Comparison of ENCODE assay signal across 8 mouse cellular contexts in the genomic region with DNA sequence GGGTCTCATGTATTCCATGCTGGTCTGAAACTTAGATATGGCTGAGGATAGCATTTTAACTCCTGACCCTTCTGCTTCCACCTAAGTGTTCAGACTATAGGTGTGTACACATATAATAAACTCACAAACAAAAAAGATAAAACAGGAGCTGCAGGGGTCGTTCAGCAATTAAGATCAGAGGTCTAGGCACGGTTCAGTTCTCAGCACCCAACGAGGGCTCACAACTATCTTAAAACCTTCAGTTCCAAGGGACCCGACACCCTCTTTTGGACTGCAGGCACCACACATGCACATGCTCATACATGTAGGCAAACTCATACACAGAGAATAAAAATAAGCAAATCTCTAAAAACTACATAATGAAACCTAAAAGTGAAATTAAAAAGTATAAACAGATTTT. TPM values are rescaled to one million over a fixed set of nuclear protein-coding genes. Genes with fewer than 3 reads are reported as not detected.
DNase-seq lines count a peak whose midpoint lies in the region; ATAC-seq lines count a peak whose summit lies in the region.

No protein-coding gene starts in this region.

- ATAC-seq in kidney, embryonic 16.5 days (ENCODE audit: low FRiP score, low TSS enrichment): no peak
- no peak for ATAC-seq in embryonic facial prominence, embryonic 11.5 days (replicated peaks; ENCODE audit: insufficient number of reproducible peaks, low FRiP score, low TSS enrichment, low read depth)
- no peak for ATAC-seq in intestine, embryonic 14.5 days (replicated peaks; ENCODE audit: low FRiP score, low TSS enrichment, low read depth)
- ATAC-seq in midbrain, embryonic 16.5 days: no peak
- no peak for ATAC-seq in inflammation-experienced regulatory T-cells, adult 6 months

- H3K9ac ChIP-seq in kidney, embryonic 16.5 days (replicated peaks; ENCODE audit: low read length): peak overlapping the region; percentile 62
- no peak overlapping the region for H3K9ac ChIP-seq in embryonic facial prominence, embryonic 11.5 days (replicated peaks; ENCODE audit: low read length)
- peak overlapping the region; percentile 62 for H3K9ac ChIP-seq in intestine, embryonic 14.5 days (ENCODE audit: low read length)
- no peak overlapping the region; the same call in 1 of the 2 replicates for H3K9ac ChIP-seq in midbrain, embryonic 16.5 days (ENCODE audit: low read depth, low read length)

- 59% methylated on average over 4 of the region's 4 CpGs for whole genome bisulfite sequencing in kidney, embryonic 16.5 days
- WGBS in embryonic facial prominence, embryonic 11.5 days: 63% methylated on average over 4 of the region's 4 CpGs
- 62% methylated on average over 4 of the region's 4 CpGs for WGBS in intestine, embryonic 14.5 days
- 65% methylated on average over 4 of the region's 4 CpGs for WGBS in midbrain, embryonic 16.5 days

- H3K4me1 ChIP-seq in kidney, embryonic 16.5 days (ENCODE audit: insufficient read depth, low read length): peaks cover 5% of the 10 kb centered on the region; the same call in 1 of the 2 replicates
- H3K4me1 ChIP-seq in embryonic facial prominence, embryonic 11.5 days (ENCODE audit: control insufficient read depth, insufficient read depth, low read length): no peaks in the 10 kb centered on the region
- peaks cover 4% of the 10 kb centered on the region for H3K4me1 ChIP-seq in intestine, embryonic 14.5 days (replicated peaks; ENCODE audit: control insufficient read depth, insufficient read depth, low read length)
- peaks cover 5% of the 10 kb centered on the region; the same call in 1 of the 2 replicates for H3K4me1 ChIP-seq in midbrain, embryonic 16.5 days (ENCODE audit: control insufficient read depth, insufficient read depth, low read length)

- H3K27ac ChIP-seq in kidney, embryonic 16.5 days (ENCODE audit: low read length): no peak overlapping the region
- H3K27ac ChIP-seq in embryonic facial prominence, embryonic 11.5 days (replicated peaks; ENCODE audit: low read depth, low read length): no peak overlapping the region
- no peak overlapping the region for H3K27ac ChIP-seq in intestine, embryonic 14.5 days (ENCODE audit: low read depth)
- H3K27ac ChIP-seq in midbrain, embryonic 16.5 days (ENCODE audit: low read length): no peak overlapping the region

- peak overlapping the region; percentile 54 for H3K4me2 ChIP-seq in kidney, embryonic 16.5 days (replicated peaks; ENCODE audit: low read depth, low read length)
- H3K4me2 ChIP-seq in embryonic facial prominence, embryonic 11.5 days (ENCODE audit: low read depth, low read length): 0 out of 2 replicates have a peak overlapping the region, but pooled peaks have one; percentile 14
- peak overlapping the region; percentile 70 for H3K4me2 ChIP-seq in intestine, embryonic 14.5 days (ENCODE audit: low read length)
- peak overlapping the region; percentile 57 for H3K4me2 ChIP-seq in midbrain, embryonic 16.5 days (ENCODE audit: low read length)

- DNase-seq in kidney, postnatal 4 days: no peak
- DNase-seq in embryonic facial prominence, embryonic 11.5 days (ENCODE audit: low spot score): no peak
- DNase-seq in intestine, embryonic 14.5 days (ENCODE audit: low spot score): no peak
- no peak for DNase-seq in frontal cortex, postnatal 10 days (ENCODE audit: low spot score in 2 of 2)
- DNase-seq in adrenal gland, adult 18-20 months (ENCODE audit: low spot score in 2 of 2): no peak

- no peaks in the 10 kb centered on the region for H3K27me3 ChIP-seq in kidney, embryonic 16.5 days (ENCODE audit: insufficient read depth, low read length)
- H3K27me3 ChIP-seq in embryonic facial prominence, embryonic 11.5 days (ENCODE audit: control insufficient read depth, insufficient read depth, low read length): no peaks in the 10 kb centered on the region
- no peaks in the 10 kb centered on the region for H3K27me3 ChIP-seq in intestine, embryonic 14.5 days (replicated peaks; ENCODE audit: control insufficient read depth, insufficient read depth, low read length)
- H3K27me3 ChIP-seq in midbrain, embryonic 16.5 days (ENCODE audit: control insufficient read depth, insufficient read depth, low read depth, low read length): no peaks in the 10 kb centered on the region

- H3K9me3 ChIP-seq in kidney, embryonic 16.5 days (ENCODE audit: low read length): no peaks in the 10 kb centered on the region
- H3K9me3 ChIP-seq in embryonic facial prominence, embryonic 11.5 days (replicated peaks; ENCODE audit: control insufficient read depth, low read length): no peaks in the 10 kb centered on the region
- H3K9me3 ChIP-seq in intestine, embryonic 14.5 days (ENCODE audit: control insufficient read depth, low read length): no peaks in the 10 kb centered on the region
- no peaks in the 10 kb centered on the region for H3K9me3 ChIP-seq in midbrain, embryonic 16.5 days (replicated peaks; ENCODE audit: control insufficient read depth, low read length, poor library complexity, severe bottlenecking)

- H3K36me3 ChIP-seq in kidney, embryonic 16.5 days (ENCODE audit: insufficient read depth, low read length): peaks cover 16% of the 10 kb centered on the region; the same call in 1 of the 2 replicates
- H3K36me3 ChIP-seq in embryonic facial prominence, embryonic 11.5 days (replicated peaks; ENCODE audit: control insufficient read depth, insufficient read depth, low read depth, low read length): no peaks in the 10 kb centered on the region
- H3K36me3 ChIP-seq in intestine, embryonic 14.5 days (ENCODE audit: control insufficient read depth, insufficient read depth, low read length): peaks cover 17% of the 10 kb centered on the region
- no peaks in the 10 kb centered on the region for H3K36me3 ChIP-seq in midbrain, embryonic 16.5 days (ENCODE audit: control insufficient read depth, insufficient read depth, low read length)

- peak overlapping the region; percentile 53 for H3K4me3 ChIP-seq in kidney, embryonic 16.5 days (ENCODE audit: low read length)
- peak overlapping the region; percentile 37; the same call in 1 of the 2 replicates for H3K4me3 ChIP-seq in embryonic facial prominence, embryonic 11.5 days (ENCODE audit: low read depth, low read length)
- H3K4me3 ChIP-seq in intestine, embryonic 14.5 days (ENCODE audit: low read depth, low read length): peak overlapping the region; percentile 55
- peak overlapping the region; percentile 55 for H3K4me3 ChIP-seq in midbrain, embryonic 16.5 days (ENCODE audit: low read depth, low read length)

RNA-seq across cellular contexts. Expression of a gene that starts 0.6 kb away (rescaled TPM):
- 18.2 and 19.2 TPM in 2 replicates for polyA plus RNA-seq in kidney, embryonic 16.5 days (2015; fragmentation: Nextera tagmentation; extraction: Ambion mirVana)
- polyA plus RNA-seq in embryonic facial prominence, embryonic 11.5 days (2014; fragmentation: Nextera tagmentation; extraction: Ambion mirVana): 26.6 and 32.7 TPM in 2 replicates
- 13.1 and 15.3 TPM in 2 replicates for polyA plus RNA-seq in intestine, embryonic 14.5 days (2014; fragmentation: Nextera tagmentation; extraction: Ambion mirVana)
- 23.0 and 27.4 TPM in 2 replicates for polyA plus RNA-seq in midbrain, embryonic 16.5 days (2015; fragmentation: Nextera tagmentation; extraction: Ambion mirVana)
- 1 to 10 TPM; 7.3 to 8.3 TPM for total RNA-seq in adrenal gland, adult 18-20 months (2021)
- polyA plus RNA-seq in inflammation-experienced regulatory T-cells, adult 6 months (2017; shearing (Covaris generic)): under 1 TPM in 2 of 3 experiments, not detected in 1; 0.12 to 0.73 TPM

RNA-seq across cellular contexts. Expression of a gene that starts 18.6 kb away (rescaled TPM):
- polyA plus RNA-seq in kidney, embryonic 16.5 days (2015; fragmentation: Nextera tagmentation; extraction: Ambion mirVana): 21.8 and 25.5 TPM in 2 replicates
- polyA plus RNA-seq in embryonic facial prominence, embryonic 11.5 days (2014; fragmentation: Nextera tagmentation; extraction: Ambion mirVana): 27.2 and 28.6 TPM in 2 replicates
- polyA plus RNA-seq in intestine, embryonic 14.5 days (2014; fragmentation: Nextera tagmentation; extraction: Ambion mirVana): 27.6 and 30.0 TPM in 2 replicates
- polyA plus RNA-seq in midbrain, embryonic 16.5 days (2015; fragmentation: Nextera tagmentation; extraction: Ambion mirVana): 8.0 and 9.1 TPM in 2 replicates
- total RNA-seq in adrenal gland, adult 18-20 months (2021): 1 to 10 TPM; 5.1 to 5.7 TPM
- polyA plus RNA-seq in inflammation-experienced regulatory T-cells, adult 6 months (2017; shearing (Covaris generic)): 1 to 10 TPM; 3.1 to 5.8 (median 4.2) TPM

RNA-seq across cellular contexts. Expression of a gene that starts 53.5 kb away (rescaled TPM):
- 43.6 and 53.6 TPM in 2 replicates for polyA plus RNA-seq in kidney, embryonic 16.5 days (2015; fragmentation: Nextera tagmentation; extraction: Ambion mirVana)
- 19.9 and 21.2 TPM in 2 replicates for polyA plus RNA-seq in embryonic facial prominence, embryonic 11.5 days (2014; fragmentation: Nextera tagmentation; extraction: Ambion mirVana)
- 29.0 and 31.0 TPM in 2 replicates for polyA plus RNA-seq in intestine, embryonic 14.5 days (2014; fragmentation: Nextera tagmentation; extraction: Ambion mirVana)
- polyA plus RNA-seq in midbrain, embryonic 16.5 days (2015; fragmentation: Nextera tagmentation; extraction: Ambion mirVana): 13.0 and 14.0 TPM in 2 replicates
- total RNA-seq in adrenal gland, adult 18-20 months (2021): 10 to 100 TPM; 11.3 to 11.5 TPM
- polyA plus RNA-seq in inflammation-experienced regulatory T-cells, adult 6 months (2017; shearing (Covaris generic)): under 1 TPM; 0.15 to 0.36 (median 0.16) TPM

Comparison
In these comparisons a context has a peak if more than half of its experiments do, and no peak if none do; other contexts are left out.
1. H3K4me2 ChIP-seq: peak in every context shown above with its lines; median percentile 70 in intestine, embryonic 14.5 days; 57 in midbrain, embryonic 16.5 days; 54 in kidney, embryonic 16.5 days; 14 in embryonic facial prominence, embryonic 11.5 days.
2. H3K9ac ChIP-seq: peak in kidney, embryonic 16.5 days (single experiment) and intestine, embryonic 14.5 days (single experiment); none in embryonic facial prominence, embryonic 11.5 days (single experiment) and midbrain, embryonic 16.5 days (single experiment).
3. RNA of a gene that starts 53.5 kb away (polyA plus RNA-seq): 43.6 to 53.6 TPM in kidney, embryonic 16.5 days, 29.0 to 31.0 TPM in intestine, embryonic 14.5 days, 19.9 to 21.2 TPM in embryonic facial prominence, embryonic 11.5 days and 13.0 to 14.0 TPM in midbrain, embryonic 16.5 days; 0.15 to 0.36 TPM in inflammation-experienced regulatory T-cells, adult 6 months; every median in the first group is over 10 times any median in the second.
4. Peak in every context shown above with its lines, with median percentiles within 50 percentile points of each other: H3K4me3 ChIP-seq.